Mouse (Mus musculus): ENCODE measurements at regions not wholly inside any gene's neighbourhood (a gene's known extent, or its start where the extent isn't known, plus 50 kb on each side); places are given as distances from the start of the nearest gene placed in this dataset.

DNA sequence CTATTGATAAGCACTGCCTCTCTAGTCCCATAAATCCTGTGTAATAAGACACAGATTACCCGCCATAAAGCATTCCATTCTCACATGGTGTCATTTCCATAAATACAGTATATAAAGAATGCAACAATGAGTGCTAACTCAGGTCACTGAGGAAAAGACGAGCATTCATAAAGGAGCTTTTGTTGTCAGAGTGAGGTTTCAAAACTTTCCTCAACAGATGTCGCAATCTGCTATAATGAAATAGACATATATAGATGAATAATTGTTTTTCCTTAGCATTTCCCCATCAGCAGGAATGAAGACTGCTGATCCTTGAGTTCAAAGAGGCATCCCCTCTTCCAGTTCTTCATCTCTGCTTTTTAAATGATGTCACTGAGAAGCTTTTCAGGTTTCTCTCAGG, 270.3 kb downstream of the Brinp2 start:
- ATAC-seq (no peak), DNase-seq (ENCODE audit: low spot score) (no peak)
- TF ChIP-seq EP300 (IDR thresholded peaks at IDR 0.05) (no peak), CTCF (IDR thresholded peaks at IDR 0.05) (no peak)
- Histone ChIP-seq H3K27ac (ENCODE audit: low read length) (no peak overlapping the region), H3K36me3 (ENCODE audit: insufficient read depth, low read length) (no peaks in the 10 kb centered on the region), H3K4me2 (replicated peaks; ENCODE audit: low read depth, low read length) (no peak overlapping the region), H3K27me3 (replicated peaks; ENCODE audit: insufficient read depth, low read length) (no peaks in the 10 kb centered on the region), H3K4me1 (ENCODE audit: insufficient read depth, low read depth, low read length) (no peaks in the 10 kb centered on the region), H3K9ac (replicated peaks; ENCODE audit: low read depth) (no peak overlapping the region), H3K9me3 (ENCODE audit: low read length) (no peaks in the 10 kb centered on the region), H3K4me3 (ENCODE audit: low read depth, low read length) (no peak overlapping the region)
- WGBS, result 81% methylated on average over 3 of the region's 3 CpGs

DNA sequence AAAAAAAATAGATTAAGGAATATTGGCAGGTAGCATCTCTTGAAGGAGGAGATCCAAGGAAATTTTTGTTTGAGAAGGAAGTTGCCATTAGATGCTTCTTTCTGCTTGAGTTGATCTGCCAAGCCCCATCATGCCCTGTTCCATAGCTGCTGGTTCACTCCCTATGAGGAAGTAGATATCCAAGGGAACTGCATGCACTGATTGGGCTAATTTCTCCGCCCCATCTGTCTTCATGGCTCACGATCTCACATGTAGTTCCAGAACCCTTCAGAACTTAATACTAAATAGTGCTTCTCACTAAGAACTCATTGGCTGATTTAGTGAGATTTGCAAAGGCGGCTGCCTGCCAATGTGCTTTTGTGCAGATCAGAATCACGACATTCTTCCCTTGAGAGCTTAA, 258.6 kb downstream of the Brinp2 start:
- 81% methylated on average over 4 of the region's 4 CpGs for WGBS
- H3K9me3 ChIP-seq (ENCODE audit: low read length), result no peaks in the 10 kb centered on the region
- H3K4me2 ChIP-seq (replicated peaks; ENCODE audit: low read depth, low read length), result no peak overlapping the region
- DNase-seq (ENCODE audit: low spot score) (no peak), ATAC-seq (no peak)
- H3K36me3 ChIP-seq (ENCODE audit: insufficient read depth, low read length), result no peaks in the 10 kb centered on the region
- TF ChIP-seq EP300 (IDR thresholded peaks at IDR 0.05), result no peak
- no peak for TF ChIP-seq CTCF (IDR thresholded peaks at IDR 0.05)
- H3K27ac ChIP-seq (ENCODE audit: low read length), result no peak overlapping the region
- no peaks in the 10 kb centered on the region for H3K4me1 ChIP-seq (ENCODE audit: insufficient read depth, low read depth, low read length)
- no peak overlapping the region for H3K9ac ChIP-seq (replicated peaks; ENCODE audit: low read depth)
- no peak overlapping the region for H3K4me3 ChIP-seq (ENCODE audit: low read depth, low read length)
- no peaks in the 10 kb centered on the region for H3K27me3 ChIP-seq (replicated peaks; ENCODE audit: insufficient read depth, low read length)

DNA sequence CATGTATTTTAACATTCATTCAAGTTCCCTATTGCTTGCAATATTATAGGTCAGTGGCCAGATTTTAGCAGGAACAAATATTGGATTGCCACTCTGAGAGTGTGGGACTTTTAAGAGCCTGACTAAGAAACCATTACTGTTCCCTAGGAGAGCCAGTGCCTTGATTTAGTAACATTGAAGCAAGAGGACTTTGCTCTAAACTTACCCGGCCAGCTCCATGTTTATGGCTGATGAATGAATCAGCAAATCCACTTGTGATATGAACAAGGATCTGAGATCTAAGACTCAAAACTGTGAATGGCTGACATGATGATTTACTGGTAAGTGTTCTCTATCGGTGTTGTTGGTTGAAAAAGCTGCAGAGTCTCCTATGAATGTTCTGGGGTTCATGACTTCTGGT, 236.4 kb downstream of the Brinp2 start:
- no peak for ATAC-seq
- 68% methylated on average over 2 of the region's 2 CpGs for WGBS

DNA sequence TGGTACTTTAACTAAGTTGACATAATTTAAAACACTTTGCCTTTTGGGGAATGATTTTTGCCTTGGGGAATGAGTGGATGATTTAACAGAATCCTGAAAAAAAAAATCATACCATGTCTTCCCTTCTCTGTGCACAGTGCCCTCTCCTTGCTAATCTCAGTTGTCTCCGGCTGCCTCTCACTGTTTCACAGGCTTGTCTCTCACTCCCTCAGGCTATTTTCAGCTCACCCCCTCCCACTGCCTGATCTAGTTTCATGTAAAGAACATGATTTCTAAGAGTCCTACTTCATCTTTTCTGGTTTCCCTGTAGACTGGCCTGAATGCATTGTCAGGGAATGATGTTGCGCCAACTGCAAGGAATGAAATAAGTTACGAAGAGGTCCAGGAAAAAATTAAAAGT, 231.2 kb downstream of the Brinp2 start:
- WGBS, result 62% methylated on average over 3 of the region's 3 CpGs

More for the DNA sequence above, 236.4 kb downstream of the Brinp2 start:
- H3K9me3 ChIP-seq (ENCODE audit: low read length), result no peaks in the 10 kb centered on the region
- H3K4me3 ChIP-seq (ENCODE audit: low read depth, low read length), result no peak overlapping the region
- no peak overlapping the region for H3K27ac ChIP-seq (ENCODE audit: low read length)
- H3K27me3 ChIP-seq (replicated peaks; ENCODE audit: insufficient read depth, low read length), result no peaks in the 10 kb centered on the region
- no peak overlapping the region for H3K9ac ChIP-seq (replicated peaks; ENCODE audit: low read depth)
- no peak overlapping the region for H3K4me2 ChIP-seq (replicated peaks; ENCODE audit: low read depth, low read length)
- no peaks in the 10 kb centered on the region for H3K36me3 ChIP-seq (ENCODE audit: insufficient read depth, low read length)
- H3K4me1 ChIP-seq (ENCODE audit: insufficient read depth, low read depth, low read length), result no peaks in the 10 kb centered on the region
- no peak for DNase-seq (ENCODE audit: low spot score)
- TF ChIP-seq CTCF (IDR thresholded peaks at IDR 0.05) (no peak), EP300 (IDR thresholded peaks at IDR 0.05) (no peak)

DNA sequence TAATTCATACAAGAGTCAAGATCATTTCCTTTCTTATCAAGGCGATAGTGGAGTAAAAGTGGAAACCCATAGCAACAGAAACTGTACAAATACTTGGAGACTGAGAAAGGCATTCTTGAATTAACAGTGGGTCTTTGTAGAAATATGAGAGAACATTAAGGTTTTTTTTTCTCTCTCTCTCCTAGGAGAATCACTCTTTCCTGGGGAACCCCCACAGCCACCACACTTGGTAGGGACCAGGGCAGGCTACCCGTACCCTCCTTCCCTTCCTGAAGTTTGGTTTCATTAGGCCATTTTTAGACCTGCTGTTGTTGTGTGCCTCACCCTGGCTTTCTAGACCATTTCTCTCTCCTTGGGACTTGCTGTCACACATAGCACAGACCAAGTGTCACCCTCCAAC, 229.9 kb downstream of the Brinp2 start:
- H3K4me2 ChIP-seq (replicated peaks; ENCODE audit: low read depth, low read length), result no peak overlapping the region
- DNase-seq (ENCODE audit: low spot score) (no peak), ATAC-seq (no peak)
- no peak overlapping the region for H3K9ac ChIP-seq (replicated peaks; ENCODE audit: low read depth)
- 44% methylated on average over 2 of the region's 2 CpGs for WGBS
- H3K4me1 ChIP-seq (ENCODE audit: insufficient read depth, low read depth, low read length), result no peaks in the 10 kb centered on the region
- H3K27ac ChIP-seq (ENCODE audit: low read length), result no peak overlapping the region
- no peaks in the 10 kb centered on the region for H3K36me3 ChIP-seq (ENCODE audit: insufficient read depth, low read length)
- no peaks in the 10 kb centered on the region for H3K9me3 ChIP-seq (ENCODE audit: low read length)
- no peak overlapping the region for H3K4me3 ChIP-seq (ENCODE audit: low read depth, low read length)
- TF ChIP-seq CTCF (IDR thresholded peaks at IDR 0.05) (no peak), EP300 (IDR thresholded peaks at IDR 0.05) (no peak)
- H3K27me3 ChIP-seq (replicated peaks; ENCODE audit: insufficient read depth, low read length), result no peaks in the 10 kb centered on the region

More for the DNA sequence above, 231.2 kb downstream of the Brinp2 start:
- no peak for ATAC-seq
- H3K4me2 ChIP-seq (replicated peaks; ENCODE audit: low read depth, low read length), result no peak overlapping the region
- no peaks in the 10 kb centered on the region for H3K27me3 ChIP-seq (replicated peaks; ENCODE audit: insufficient read depth, low read length)
- no peak overlapping the region for H3K27ac ChIP-seq (ENCODE audit: low read length)
- no peaks in the 10 kb centered on the region for H3K36me3 ChIP-seq (ENCODE audit: insufficient read depth, low read length)
- no peak for TF ChIP-seq CTCF (IDR thresholded peaks at IDR 0.05)
- no peak for TF ChIP-seq EP300 (IDR thresholded peaks at IDR 0.05)
- no peak overlapping the region for H3K9ac ChIP-seq (replicated peaks; ENCODE audit: low read depth)
- H3K4me1 ChIP-seq (ENCODE audit: insufficient read depth, low read depth, low read length), result no peaks in the 10 kb centered on the region
- H3K4me3 ChIP-seq (ENCODE audit: low read depth, low read length), result no peak overlapping the region
- DNase-seq (ENCODE audit: low spot score), result no peak
- no peaks in the 10 kb centered on the region for H3K9me3 ChIP-seq (ENCODE audit: low read length)

DNA sequence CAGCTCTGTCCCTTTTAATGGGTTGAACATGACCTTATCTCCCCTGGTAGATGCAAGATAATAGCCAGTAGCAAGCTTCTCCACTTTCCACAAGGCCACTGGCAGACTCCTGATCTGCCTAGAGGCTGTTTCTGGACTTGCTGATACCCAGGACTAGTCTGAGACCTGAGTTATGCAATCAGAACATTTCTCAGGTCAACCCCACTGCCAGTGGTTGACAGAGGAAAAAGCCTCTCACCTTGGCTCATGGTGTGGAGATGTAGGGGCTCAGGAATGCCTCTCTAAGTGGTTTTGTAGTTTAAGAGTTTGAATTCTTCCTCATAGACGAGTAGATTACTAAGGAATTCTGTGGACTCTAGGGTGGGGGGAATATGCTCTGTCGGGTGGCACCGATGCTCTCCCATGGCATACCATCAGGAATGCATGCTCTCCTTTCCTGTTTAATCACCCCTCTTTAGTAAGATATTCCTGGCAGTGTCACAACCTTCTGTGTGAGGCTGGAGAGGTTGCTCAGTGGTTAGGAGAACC, 226.8 kb downstream of the Brinp2 start:
- WGBS, result 47% methylated on average over 3 of the region's 3 CpGs
- no peak overlapping the region for H3K4me2 ChIP-seq (replicated peaks; ENCODE audit: low read depth, low read length)
- DNase-seq (ENCODE audit: low spot score), result no peak
- ATAC-seq, result peak; percentile 56; the same call in 1 of the 2 replicates
- no peaks in the 10 kb centered on the region for H3K4me1 ChIP-seq (ENCODE audit: insufficient read depth, low read depth, low read length)
- H3K9ac ChIP-seq (replicated peaks; ENCODE audit: low read depth), result no peak overlapping the region
- H3K36me3 ChIP-seq (ENCODE audit: insufficient read depth, low read length), result no peaks in the 10 kb centered on the region
- TF ChIP-seq CTCF (IDR thresholded peaks at IDR 0.05) (no peak), EP300 (IDR thresholded peaks at IDR 0.05) (no peak)
- no peak overlapping the region for H3K4me3 ChIP-seq (ENCODE audit: low read depth, low read length)
- H3K27me3 ChIP-seq (replicated peaks; ENCODE audit: insufficient read depth, low read length), result no peaks in the 10 kb centered on the region
- no peaks in the 10 kb centered on the region for H3K9me3 ChIP-seq (ENCODE audit: low read length)
- no peak overlapping the region for H3K27ac ChIP-seq (ENCODE audit: low read length)

DNA sequence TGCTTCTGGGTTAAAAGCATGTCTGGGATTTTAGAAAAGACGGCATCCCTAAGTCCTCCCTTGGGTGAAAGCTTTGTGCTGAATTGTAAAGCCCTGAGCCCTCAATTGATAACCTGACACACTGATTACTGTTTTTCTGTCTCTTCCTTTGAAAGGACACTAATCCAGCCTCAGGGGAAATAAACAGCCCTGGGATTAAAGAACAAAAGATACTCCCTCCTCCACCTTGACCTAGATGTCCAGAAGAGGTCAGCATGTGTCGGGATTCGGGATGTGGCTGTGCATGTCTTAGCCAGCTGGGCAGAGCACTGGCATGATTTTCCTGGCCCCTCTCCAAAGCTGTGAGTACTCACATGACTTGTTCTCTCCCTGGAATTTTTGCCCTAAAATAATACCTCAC, 208.6 kb downstream of the Brinp2 start:
- ATAC-seq, result no peak
- H3K27ac ChIP-seq (ENCODE audit: low read length), result no peak overlapping the region
- no peak for DNase-seq (ENCODE audit: low spot score)
- H3K4me3 ChIP-seq (ENCODE audit: low read depth, low read length), result no peak overlapping the region
- H3K4me1 ChIP-seq (ENCODE audit: insufficient read depth, low read depth, low read length), result no peaks in the 10 kb centered on the region
- no peak overlapping the region for H3K9ac ChIP-seq (replicated peaks; ENCODE audit: low read depth)
- H3K36me3 ChIP-seq (ENCODE audit: insufficient read depth, low read length), result no peaks in the 10 kb centered on the region
- no peaks in the 10 kb centered on the region for H3K9me3 ChIP-seq (ENCODE audit: low read length)
- H3K27me3 ChIP-seq (replicated peaks; ENCODE audit: insufficient read depth, low read length), result no peaks in the 10 kb centered on the region
- 16% methylated on average over 3 of the region's 3 CpGs for WGBS
- TF ChIP-seq EP300 (IDR thresholded peaks at IDR 0.05), result no peak
- TF ChIP-seq CTCF (IDR thresholded peaks at IDR 0.05), result no peak
- H3K4me2 ChIP-seq (replicated peaks; ENCODE audit: low read depth, low read length), result no peak overlapping the region
